Mouse (Mus musculus): ENCODE results near the gene Rtl10.
"Not testable (repeated sequence)": the region's sequence is repeated elsewhere in the genome, so short reads cannot be mapped to it uniquely, and the experiment has no call there.

Gene Rtl10

DNA sequence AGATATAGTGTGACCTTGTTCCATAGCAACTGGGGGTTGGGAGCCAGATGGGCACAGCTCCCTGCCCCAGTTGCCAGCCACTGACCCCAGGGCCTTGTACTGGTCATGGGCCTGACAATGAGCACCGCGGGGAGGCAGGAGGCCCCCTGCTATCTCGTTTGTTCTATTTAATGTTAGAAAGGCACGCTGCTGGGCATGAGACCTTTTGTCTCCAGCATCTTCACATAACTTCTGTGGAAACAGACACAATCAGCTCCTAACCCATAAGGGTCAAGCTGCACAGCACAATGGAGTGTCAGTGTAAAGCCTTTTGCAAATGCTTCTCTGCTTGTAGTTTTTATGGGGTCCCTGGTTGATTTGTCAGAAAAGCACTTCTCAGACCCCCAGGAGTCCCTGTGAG is 14.3 kb upstream of the Rtl10 start:
- DNase-seq: no peak

- no peak for DNase-seq
Observed at GRCm38 (mm10) chr16:18484794-18485435, 13.8 kb upstream of the Rtl10 start.

GRCm38 (mm10) chr16:18486126-18486525 is 12.6 kb upstream of the Rtl10 start:
- no peak for DNase-seq

- no peak for DNase-seq
Observed at GRCm38 (mm10) chr16:18490281-18490680, 8.4 kb upstream of the Rtl10 start.

- no peak for DNase-seq
Observed at GRCm38 (mm10) chr16:18490894-18491293, 7.8 kb upstream of the Rtl10 start.

DNA sequence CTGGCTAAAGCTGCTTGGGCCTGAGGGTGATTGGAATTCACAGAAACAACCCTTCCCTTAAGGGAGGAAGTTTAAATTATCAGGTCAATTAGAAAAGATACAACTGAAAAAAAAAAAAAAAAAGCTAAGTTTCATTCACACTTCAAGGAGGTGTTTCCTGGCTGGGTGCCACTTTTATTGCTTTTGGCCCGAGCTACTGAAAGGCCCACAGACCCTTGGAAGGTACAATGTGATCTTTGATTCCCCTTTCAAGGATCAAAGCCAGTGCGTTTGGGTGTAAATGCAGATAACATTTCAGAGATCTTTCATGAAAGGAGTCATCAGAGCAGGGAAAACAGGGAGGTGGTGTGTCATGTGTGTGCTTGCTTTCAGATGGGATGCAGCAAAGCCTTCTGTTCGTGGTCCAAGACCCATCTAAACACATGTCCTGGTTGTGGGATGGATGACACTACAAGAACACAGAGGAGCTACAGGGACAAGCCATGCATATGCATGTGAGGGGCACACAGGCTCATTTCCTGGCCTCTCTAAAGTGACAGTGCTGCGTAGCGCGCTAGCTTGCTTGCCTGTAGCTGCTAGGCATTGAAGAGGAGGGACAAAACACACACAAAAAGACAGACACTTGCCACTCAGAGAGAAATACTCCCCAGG is 711 bp upstream of the Rtl10 start:
- peak; percentile 51 for DNase-seq

DNA sequence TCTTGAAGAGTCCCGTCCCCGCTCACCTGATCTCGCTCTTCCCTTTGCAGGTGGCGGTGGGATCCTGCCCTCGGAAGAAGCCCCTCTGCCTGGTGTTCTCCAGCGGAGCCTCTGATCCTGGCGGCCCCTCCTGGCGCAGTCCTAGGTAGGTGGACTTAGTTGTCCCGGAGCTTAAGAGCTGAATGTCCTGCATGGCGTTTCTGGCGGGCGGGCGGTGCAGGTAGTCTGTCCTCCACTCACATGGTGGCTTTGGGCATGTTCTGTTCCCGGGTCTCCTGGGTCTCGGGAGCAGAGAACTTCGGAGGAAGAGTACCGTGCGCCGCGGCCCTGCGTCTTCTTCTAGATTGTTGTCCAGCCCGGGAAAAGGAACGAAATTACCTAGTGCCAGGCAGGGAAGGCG is 295 bp downstream of the Rtl10 start:
- no peak for DNase-seq

DNA sequence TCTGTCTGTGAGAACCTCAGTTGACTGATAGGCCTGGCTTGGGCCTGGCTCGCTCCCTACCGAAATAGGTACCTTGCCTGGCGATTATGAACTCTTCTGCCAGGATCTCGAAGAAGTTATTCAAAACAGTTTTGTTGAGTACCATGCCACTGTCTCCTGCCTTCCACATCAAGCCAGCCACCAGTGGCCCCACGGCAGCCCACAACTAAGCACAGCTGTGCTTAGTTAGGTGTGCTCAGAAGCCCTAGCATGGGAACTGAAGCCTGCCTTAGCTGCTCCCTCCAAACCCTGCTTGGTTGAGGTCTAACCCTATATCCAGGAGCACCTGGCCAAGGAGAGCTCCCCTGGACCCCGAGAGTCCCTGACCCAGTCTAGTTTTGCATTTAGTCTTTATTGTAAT is 2.8 kb downstream of the Rtl10 start:
- no peak for DNase-seq

DNA sequence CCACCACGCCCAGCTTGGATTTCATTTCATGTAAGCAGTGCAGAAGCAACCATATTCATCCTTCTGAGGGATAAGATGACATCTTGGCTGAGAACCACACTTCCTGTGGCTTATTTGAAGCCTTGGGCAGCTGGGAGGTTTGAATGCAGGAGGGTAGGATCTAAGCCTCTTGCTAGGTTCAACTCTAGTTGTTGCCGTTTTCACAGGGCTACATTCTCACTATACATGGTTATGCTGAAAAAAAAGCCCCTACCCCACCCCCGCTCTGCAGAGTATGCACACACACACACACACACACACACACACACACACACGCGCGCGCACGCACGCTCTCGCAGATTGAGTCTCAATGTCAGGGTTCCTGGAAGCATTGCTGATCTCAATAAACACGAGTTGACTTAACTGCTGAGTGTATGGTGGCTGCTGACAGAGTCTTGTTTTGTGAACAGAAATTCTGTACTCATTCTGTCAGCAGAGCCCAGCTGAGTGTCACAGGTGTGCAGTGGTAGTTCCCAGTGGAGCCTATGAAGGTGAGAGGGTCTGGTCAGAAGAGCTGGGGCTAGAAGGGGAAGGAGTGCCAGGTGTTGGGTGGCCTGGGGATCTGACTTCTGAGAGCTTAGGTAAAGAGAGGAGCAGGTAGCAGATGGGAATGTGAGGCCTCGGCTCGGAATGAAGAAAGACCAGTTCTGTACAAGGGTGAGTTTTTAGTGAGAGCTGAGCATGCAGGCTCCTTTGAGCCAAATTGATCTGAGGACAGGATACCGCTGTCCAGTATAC is 5.1 kb downstream of the Rtl10 start:
- no peak for DNase-seq

GRCm38 (mm10) chr16:18506524-18507199 is 8.0 kb downstream of the Rtl10 start:
- no peak for DNase-seq

- no peak for DNase-seq
Observed at GRCm38 (mm10) chr16:18507200-18507549, 8.5 kb downstream of the Rtl10 start.

- no peak for DNase-seq
Observed at GRCm38 (mm10) chr16:18511741-18512140, 13.0 kb downstream of the Rtl10 start.

- no peak for DNase-seq
Observed at GRCm38 (mm10) chr16:18513508-18513907, 14.8 kb downstream of the Rtl10 start.

- DNase-seq: peak; percentile 19
Observed at GRCm38 (mm10) chr16:18518091-18518490, 19.4 kb downstream of the Rtl10 start.

DNA sequence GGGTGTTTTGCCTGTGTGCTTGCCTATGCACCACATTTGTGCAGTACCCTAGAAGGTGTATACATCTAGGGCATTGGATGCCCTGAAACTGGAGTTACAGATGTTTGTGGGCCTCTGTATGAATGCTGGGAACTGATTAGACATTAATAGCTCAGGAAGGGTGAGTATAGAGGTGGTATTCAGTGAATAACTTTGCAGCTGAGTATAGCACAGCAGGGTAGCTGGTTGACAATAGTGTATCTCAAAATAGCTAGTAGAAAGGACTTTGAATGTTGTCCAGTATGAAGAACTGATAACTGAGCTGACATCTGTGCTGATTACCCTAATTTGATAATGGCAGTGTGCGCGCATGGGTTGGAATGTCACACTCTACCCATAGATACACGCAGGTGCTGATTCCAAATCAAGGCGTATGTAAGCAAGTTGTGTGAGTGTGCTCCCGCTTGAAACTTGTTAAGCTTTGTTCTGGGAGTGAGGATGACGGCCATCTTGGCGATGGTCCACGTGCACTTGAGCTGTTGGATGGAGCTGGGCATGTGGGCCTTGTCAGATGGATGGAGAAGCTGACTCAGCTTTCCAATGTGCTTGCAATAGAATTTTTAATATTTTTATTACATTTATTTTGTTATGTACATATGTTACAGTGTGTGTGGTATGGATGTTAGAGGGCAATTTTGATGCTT is 25.0 kb downstream of the Rtl10 start:
- DNase-seq: no peak

DNA sequence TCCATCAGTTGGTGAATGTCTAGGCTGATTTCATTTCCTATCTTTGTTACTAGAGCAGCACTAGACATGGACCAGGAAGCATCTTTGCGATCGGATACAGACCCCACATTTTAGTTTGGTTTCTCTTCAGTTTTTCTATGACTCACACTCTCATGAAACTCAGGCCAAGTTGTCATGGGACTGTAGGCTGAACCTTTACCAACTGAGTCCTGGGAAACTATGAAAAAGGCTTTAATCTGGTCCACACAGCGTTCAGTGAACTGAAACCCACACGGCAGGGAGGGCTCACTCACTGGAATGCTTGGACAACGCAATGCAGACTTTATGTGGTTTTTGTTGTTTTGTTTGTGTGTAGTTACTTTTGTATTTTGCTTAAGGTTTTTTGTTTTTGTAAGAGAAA is 30.0 kb downstream of the Rtl10 start:
- no peak for DNase-seq

DNA sequence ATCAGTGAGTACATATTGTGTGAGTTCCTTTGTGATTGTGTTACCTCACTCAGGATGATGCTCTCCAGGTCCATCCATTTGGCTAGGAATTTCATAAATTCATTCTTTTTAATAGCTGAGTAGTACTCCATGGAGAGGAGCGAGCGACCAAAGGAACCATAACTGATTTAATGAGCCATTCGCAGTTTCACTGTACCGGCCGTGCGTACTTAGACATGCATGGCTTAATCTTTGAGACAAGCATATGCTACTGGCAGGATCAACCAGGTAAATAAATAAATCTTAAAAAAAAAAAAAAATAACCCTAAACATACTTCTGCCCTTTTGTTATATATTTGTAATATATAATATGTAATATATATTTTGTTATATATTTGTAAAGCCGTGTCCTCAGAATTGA is 34.4 kb downstream of the Rtl10 start:
- DNase-seq: not testable (repeated sequence)

GRCm38 (mm10) chr16:18537407-18537990 is 38.8 kb downstream of the Rtl10 start:
- no peak for DNase-seq

DNA sequence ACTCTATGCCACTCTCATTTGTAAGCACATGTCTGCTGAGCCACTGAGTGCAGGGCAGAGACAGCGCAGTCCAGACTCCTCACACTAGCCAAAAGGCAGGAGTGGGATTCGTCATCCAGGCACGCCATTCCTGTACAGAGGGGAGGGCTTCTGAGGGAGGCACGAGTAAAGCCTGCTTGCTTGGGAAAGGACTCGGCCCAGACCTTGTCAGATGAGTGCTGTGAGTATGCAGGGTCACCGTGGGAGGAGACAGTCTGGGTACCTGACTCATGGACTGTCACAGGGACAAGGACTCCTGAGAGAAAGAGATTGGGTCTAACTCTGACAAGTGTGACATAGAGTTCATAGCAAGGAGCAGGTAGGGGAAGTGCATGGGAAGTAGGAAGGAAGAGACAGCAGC is 40.6 kb downstream of the Rtl10 start:
- DNase-seq: no peak

GRCm38 (mm10) chr16:18543151-18543829 is 44.6 kb downstream of the Rtl10 start:
- no peak for DNase-seq

DNA sequence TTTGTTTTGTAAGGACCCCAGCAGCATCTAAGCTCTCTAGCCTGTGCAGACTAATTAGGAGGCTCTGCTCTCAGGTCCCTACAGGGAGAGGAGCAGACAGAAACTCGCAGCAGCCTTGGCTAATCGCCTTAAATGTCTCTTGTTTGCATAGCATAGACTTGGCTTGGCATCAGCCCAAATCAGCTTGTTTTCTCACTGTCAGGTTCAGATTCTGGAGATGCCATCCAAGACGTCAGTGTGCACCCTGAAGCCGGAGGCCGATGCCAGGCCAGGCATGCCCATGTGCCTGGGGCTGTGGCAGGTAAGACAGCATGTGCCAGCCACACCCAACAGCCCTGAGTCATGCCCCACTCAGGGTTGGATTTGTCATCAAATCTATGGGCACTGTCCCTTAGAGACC is 49.2 kb downstream of the Rtl10 start:
- no peak for DNase-seq
